Mouse (Mus musculus) liver, embryonic 15.5 days (tissue): Measurements from ENCODE around the gene F2r. TPM values are rescaled to one million over a fixed set of nuclear protein-coding genes. Genes with fewer than 3 reads are reported as not detected.

Experiments used
- ATAC-seq: fragments of 200-750 bp; cut with Nextera tagmentation; 2 replicates; pipeline ENCODE4 v1.8.0; 2017; ENCODE audit warnings: moderate number of reproducible peaks, mild to moderate bottlenecking, moderate library complexity; ENCODE audit not compliant: insufficient read depth
- H3K27ac ChIP-seq: fragments of 300-500 bp; sonication (generic); replicated peaks from 2 replicates; pipeline ENCODE4 v1.5.1; 2015; ENCODE audit warnings: mild to moderate bottlenecking, inconsistent platforms
- H3K27me3 ChIP-seq: fragments of 300-500 bp; sonication (generic); 2 replicates; pipeline ENCODE4 v1.6.1; 2015; ENCODE audit warnings: mild to moderate bottlenecking, inconsistent platforms
- H3K36me3 ChIP-seq: fragments of 300-500 bp; sonication (generic); replicated peaks from 2 replicates; pipeline ENCODE4 v1.6.1; 2015; ENCODE audit warnings: moderate library complexity, mild to moderate bottlenecking, inconsistent platforms
- H3K4me1 ChIP-seq: fragments of 300-500 bp; sonication (generic); replicated peaks from 2 replicates; pipeline ENCODE4 v1.6.1; 2015; ENCODE audit warnings: inconsistent platforms
- H3K4me2 ChIP-seq: fragments of 300-500 bp; sonication (generic); 2 replicates; pipeline ENCODE4 v1.6.1; 2015; ENCODE audit warnings: moderate library complexity, mild to moderate bottlenecking, inconsistent platforms
- H3K4me3 ChIP-seq: fragments of 300-500 bp; sonication (generic); replicated peaks from 2 replicates; pipeline ENCODE4 v1.5.1; 2015; ENCODE audit warnings: mild to moderate bottlenecking, inconsistent platforms
- H3K9ac ChIP-seq: fragments of 300-500 bp; sonication (generic); 2 replicates; pipeline ENCODE4 v1.6.1; 2015; ENCODE audit warnings: moderate library complexity, mild to moderate bottlenecking, inconsistent platforms
- H3K9me3 ChIP-seq: fragments of 300-500 bp; sonication (generic); replicated peaks from 2 replicates; pipeline ENCODE4 v1.6.1; 2016; ENCODE audit warnings: inconsistent platforms
- WGBS: fragments of 180-500 bp; shearing (Covaris S2); methylation state at CpG from one replicate; pipeline ENCODE4 v1.1.7; 2015; ENCODE audit warnings: mixed read lengths; ENCODE audit not compliant: insufficient replicate concordance; 5-methylcytosine and 5-hydroxymethylcytosine counted together
- polyA plus RNA-seq: library from polyadenylated mRNA; unstranded; fragments of >200 nt; fragmentation: Nextera tagmentation; extraction: Ambion mirVana; gene quantifications from 2 replicates; pipeline ENCODE4 v1.2.1, GENCODE M21; 2015

The F2r gene
- polyA plus RNA-seq, 1 experiment from 2014 or later: 32.3 TPM

GRCm38 (mm10) chr13:95630747-95631146 is 12.5 kb upstream of the F2r start:
- no peaks in the 10 kb centered on the region for H3K9me3 ChIP-seq
- H3K9ac ChIP-seq: no peak overlapping the region
- no peak overlapping the region for H3K27ac ChIP-seq
- ATAC-seq: no peak
- H3K4me3 ChIP-seq: no peak overlapping the region
- 0 out of 2 replicates have a peak, but pooled peaks cover 3% of the 10 kb centered on the region for H3K4me1 ChIP-seq
- peaks cover 65% of the 10 kb centered on the region for H3K36me3 ChIP-seq
- no peak overlapping the region for H3K4me2 ChIP-seq
- 26% methylated on average over 2 of the region's 2 CpGs for WGBS
- no peaks in the 10 kb centered on the region for H3K27me3 ChIP-seq

- no peaks in the 10 kb centered on the region for H3K9me3 ChIP-seq
- no peaks in the 10 kb centered on the region for H3K27me3 ChIP-seq
- H3K4me1 ChIP-seq: 0 out of 2 replicates have a peak, but pooled peaks cover 3% of the 10 kb centered on the region
- H3K27ac ChIP-seq: no peak overlapping the region
- H3K9ac ChIP-seq: no peak overlapping the region
- no peak overlapping the region for H3K4me2 ChIP-seq
- peaks cover 55% of the 10 kb centered on the region for H3K36me3 ChIP-seq
- WGBS: 74% methylated on average over 10 of the region's 10 CpGs
- no peak overlapping the region for H3K4me3 ChIP-seq
- ATAC-seq: no peak
These were observed 11.5 kb upstream of the F2r start for GRCm38 (mm10) chr13:95629751-95630150.

- WGBS: 70% methylated on average over 7 of the region's 7 CpGs
- Histone ChIP-seq H3K4me2 (no peak overlapping the region), H3K4me3 (no peak overlapping the region), H3K4me1 (no peaks in the 10 kb centered on the region), H3K9me3 (no peaks in the 10 kb centered on the region), H3K9ac (no peak overlapping the region), H3K36me3 (peaks cover 30% of the 10 kb centered on the region), H3K27me3 (no peaks in the 10 kb centered on the region), H3K27ac (0 out of 2 replicates have a peak overlapping the region, but pooled peaks have one; percentile 2)
- ATAC-seq: 0 out of 2 replicates have a peak, but pooled peaks have one; percentile 21
These were observed 8.4 kb upstream of the F2r start for GRCm38 (mm10) chr13:95626696-95627095.

GRCm38 (mm10) chr13:95623042-95623441 is 4.8 kb upstream of the F2r start:
- Histone ChIP-seq H3K4me1 (peaks cover 10% of the 10 kb centered on the region), H3K9ac (no peak overlapping the region), H3K36me3 (peaks cover 5% of the 10 kb centered on the region), H3K27me3 (peaks cover 7% of the 10 kb centered on the region), H3K4me2 (no peak overlapping the region), H3K27ac (no peak overlapping the region), H3K9me3 (no peaks in the 10 kb centered on the region), H3K4me3 (no peak overlapping the region)
- 73% methylated on average over 3 of the region's 3 CpGs for WGBS
- no peak for ATAC-seq

- Histone ChIP-seq H3K27ac (no peak overlapping the region), H3K9me3 (no peaks in the 10 kb centered on the region), H3K9ac (no peak overlapping the region), H3K4me1 (peaks cover 16% of the 10 kb centered on the region), H3K27me3 (peaks cover 7% of the 10 kb centered on the region), H3K4me2 (no peak overlapping the region), H3K36me3 (no peaks in the 10 kb centered on the region), H3K4me3 (no peak overlapping the region)
- ATAC-seq: no peak
- WGBS: 80% methylated on average over 3 of the region's 3 CpGs
These were observed 3.3 kb upstream of the F2r start for GRCm38 (mm10) chr13:95621563-95621962.

- ATAC-seq: no peak
- Histone ChIP-seq H3K27me3 (peaks cover 7% of the 10 kb centered on the region), H3K9me3 (no peaks in the 10 kb centered on the region), H3K4me2 (peak overlapping the region; percentile 90), H3K27ac (peak overlapping the region; percentile 86; the same call in 1 of the 2 replicates), H3K9ac (peak overlapping the region; percentile 94), H3K4me1 (peaks cover 42% of the 10 kb centered on the region), H3K36me3 (peaks cover 19% of the 10 kb centered on the region; the same call in 1 of the 2 replicates), H3K4me3 (peak overlapping the region; percentile 85)
- 14% methylated on average over 13 of the region's 13 CpGs for WGBS
These were observed 572 bp upstream of the F2r start for GRCm38 (mm10) chr13:95618859-95619258.

GRCm38 (mm10) chr13:95617671-95618171 is 566 bp downstream of the F2r start:
- H3K27ac ChIP-seq: peak overlapping the region; percentile 86
- H3K4me2 ChIP-seq: peak overlapping the region; percentile 90
- peaks cover 7% of the 10 kb centered on the region for H3K27me3 ChIP-seq
- peak; percentile 65 for ATAC-seq
- H3K4me3 ChIP-seq: peak overlapping the region; percentile 85
- no peaks in the 10 kb centered on the region for H3K9me3 ChIP-seq
- WGBS: under 1% methylated on average over 21 of the region's 21 CpGs
- peaks cover 24% of the 10 kb centered on the region for H3K36me3 ChIP-seq
- peak overlapping the region; percentile 94 for H3K9ac ChIP-seq
- peaks cover 47% of the 10 kb centered on the region for H3K4me1 ChIP-seq

- H3K9ac ChIP-seq: peak overlapping the region; percentile 94
- H3K4me1 ChIP-seq: peaks cover 51% of the 10 kb centered on the region
- peak overlapping the region; percentile 85 for H3K4me3 ChIP-seq
- peak overlapping the region; percentile 90 for H3K4me2 ChIP-seq
- H3K36me3 ChIP-seq: peaks cover 27% of the 10 kb centered on the region
- H3K27me3 ChIP-seq: peaks cover 7% of the 10 kb centered on the region
- ATAC-seq: peak; percentile 59
- no peaks in the 10 kb centered on the region for H3K9me3 ChIP-seq
- peak overlapping the region; percentile 86 for H3K27ac ChIP-seq
- 4% methylated on average over 17 of the region's 17 CpGs for WGBS
These were observed 1.1 kb downstream of the F2r start for GRCm38 (mm10) chr13:95617082-95617670.

- H3K9ac ChIP-seq: peak overlapping the region; percentile 94
- H3K4me3 ChIP-seq: peak overlapping the region; percentile 85
- no peaks in the 10 kb centered on the region for H3K9me3 ChIP-seq
- 27% methylated on average over 11 of the region's 11 CpGs for WGBS
- peaks cover 33% of the 10 kb centered on the region for H3K36me3 ChIP-seq
- ATAC-seq: peak; percentile 68
- peak overlapping the region; percentile 90 for H3K4me2 ChIP-seq
- peaks cover 57% of the 10 kb centered on the region for H3K4me1 ChIP-seq
- peak overlapping the region; percentile 86 for H3K27ac ChIP-seq
- H3K27me3 ChIP-seq: peaks cover 7% of the 10 kb centered on the region
These were observed 1.8 kb downstream of the F2r start for GRCm38 (mm10) chr13:95616512-95616911.

GRCm38 (mm10) chr13:95614757-95615156 is 3.5 kb downstream of the F2r start:
- Histone ChIP-seq H3K9ac (0 out of 2 replicates have a peak overlapping the region, but pooled peaks have one; percentile 5), H3K4me2 (peak overlapping the region; percentile 90), H3K9me3 (no peaks in the 10 kb centered on the region), H3K36me3 (peaks cover 41% of the 10 kb centered on the region), H3K27me3 (peaks cover 7% of the 10 kb centered on the region), H3K27ac (peak overlapping the region; percentile 35), H3K4me3 (0 out of 2 replicates have a peak overlapping the region, but pooled peaks have one; percentile 85), H3K4me1 (peaks cover 75% of the 10 kb centered on the region)
- ATAC-seq: no peak
- WGBS: 50% methylated on average over 6 of the region's 6 CpGs

GRCm38 (mm10) chr13:95612243-95612642 is 6.0 kb downstream of the F2r start:
- Histone ChIP-seq H3K9ac (no peak overlapping the region), H3K9me3 (no peaks in the 10 kb centered on the region), H3K4me3 (no peak overlapping the region), H3K4me2 (no peak overlapping the region), H3K27ac (0 out of 2 replicates have a peak overlapping the region, but pooled peaks have one; percentile 48), H3K4me1 (peaks cover 83% of the 10 kb centered on the region), H3K36me3 (peaks cover 49% of the 10 kb centered on the region), H3K27me3 (no peaks in the 10 kb centered on the region)
- 72% methylated on average over 10 of the region's 10 CpGs for WGBS
- ATAC-seq: no peak
